Comparison of ENCODE assay signal across 8 mouse cellular contexts in genomic region chr17:71485791-71486230, GRCm38 (mm10). TPM values are rescaled to one million over a fixed set of nuclear protein-coding genes. Genes with fewer than 3 reads are reported as not detected.
A peak's percentile ranks its signal among the peaks of the same experiment; 100 is the strongest.
DNase-seq lines count a peak whose midpoint lies in the region; ATAC-seq lines count a peak whose summit lies in the region.

No protein-coding gene starts in this region.

- no peak for ATAC-seq in hindbrain, embryonic 15.5 days (ENCODE audit: low FRiP score, low read depth)
- no peak for ATAC-seq in hindbrain, embryonic 16.5 days
- peak; percentile 60 for ATAC-seq in erythroblast, adult 5-6 weeks (replicated peaks; ENCODE audit: low FRiP score, poor library complexity, severe bottlenecking)
- peak; percentile 47; the same call in 1 of the 2 replicates for ATAC-seq in lung, embryonic 15.5 days (ENCODE audit: borderline replicate concordance, extremely low read depth, low FRiP score, low TSS enrichment)

- peak overlapping the region; percentile 13; the same call in 1 of the 2 replicates for H3K4me2 ChIP-seq in hindbrain, embryonic 15.5 days
- no peak overlapping the region for H3K4me2 ChIP-seq in hindbrain, embryonic 16.5 days (ENCODE audit: low read length)
- H3K4me2 ChIP-seq in lung, embryonic 15.5 days, result peak overlapping the region; percentile 44

- no peak overlapping the region for H3K9ac ChIP-seq in hindbrain, embryonic 15.5 days
- H3K9ac ChIP-seq in hindbrain, embryonic 16.5 days (ENCODE audit: low read depth, low read length), result no peak overlapping the region
- peak overlapping the region; percentile 16; the same call in 1 of the 2 replicates for H3K9ac ChIP-seq in lung, embryonic 15.5 days

- H3K4me1 ChIP-seq in hindbrain, embryonic 15.5 days (replicated peaks), result 0 out of 2 replicates have a peak, but pooled peaks cover 5% of the 10 kb centered on the region
- no peaks in the 10 kb centered on the region for H3K4me1 ChIP-seq in hindbrain, embryonic 16.5 days (ENCODE audit: control insufficient read depth, insufficient read depth, low read depth, low read length)
- peaks cover 14% of the 10 kb centered on the region; the same call in 1 of the 2 replicates for H3K4me1 ChIP-seq in lung, embryonic 15.5 days

- DNase-seq in kidney, adult 18-20 months, result peak; percentile 53
- DNase-seq in spleen, postnatal 4 days (ENCODE audit: low spot score in 2 of 2), result peak; percentile 36 to 70
- DNase-seq in adipocyte (ENCODE audit: low spot score), result no peak
- DNase-seq in left cerebral cortex, postnatal 14 days (ENCODE audit: low spot score in 2 of 2), result no peak

- intact Hi-C loops in left cerebral cortex, postnatal 14 days (cut with DNase I), result no loop called here

- H3K4me3 ChIP-seq in hindbrain, embryonic 15.5 days, result no peak overlapping the region
- H3K4me3 ChIP-seq in hindbrain, embryonic 16.5 days (ENCODE audit: low read length), result no peak overlapping the region
- H3K4me3 ChIP-seq in lung, embryonic 15.5 days, result peak overlapping the region; percentile 5

- 0 out of 2 replicates have a peak overlapping the region, but pooled peaks have one; percentile 34 for H3K27ac ChIP-seq in hindbrain, embryonic 15.5 days (replicated peaks)
- no peak overlapping the region for H3K27ac ChIP-seq in hindbrain, embryonic 16.5 days (ENCODE audit: low read depth, low read length)
- peak overlapping the region; percentile 65 for H3K27ac ChIP-seq in lung, embryonic 15.5 days

- no peaks in the 10 kb centered on the region for H3K9me3 ChIP-seq in hindbrain, embryonic 15.5 days
- no peaks in the 10 kb centered on the region for H3K9me3 ChIP-seq in hindbrain, embryonic 16.5 days (ENCODE audit: control insufficient read depth, low read length)
- H3K9me3 ChIP-seq in lung, embryonic 15.5 days, result no peaks in the 10 kb centered on the region

- no peaks in the 10 kb centered on the region for H3K27me3 ChIP-seq in hindbrain, embryonic 15.5 days
- no peaks in the 10 kb centered on the region for H3K27me3 ChIP-seq in hindbrain, embryonic 16.5 days (replicated peaks; ENCODE audit: control insufficient read depth, insufficient read depth, low read length)
- H3K27me3 ChIP-seq in lung, embryonic 15.5 days, result no peaks in the 10 kb centered on the region

- WGBS in hindbrain, embryonic 15.5 days, result 57% methylated on average over 12 of the region's 12 CpGs
- WGBS in hindbrain, embryonic 16.5 days, result 63% methylated on average over 12 of the region's 12 CpGs
- 46% methylated on average over 12 of the region's 12 CpGs for WGBS in lung, embryonic 15.5 days

- no peaks in the 10 kb centered on the region for H3K36me3 ChIP-seq in hindbrain, embryonic 15.5 days
- no peaks in the 10 kb centered on the region for H3K36me3 ChIP-seq in hindbrain, embryonic 16.5 days (ENCODE audit: control insufficient read depth, insufficient read depth, low read length)
- H3K36me3 ChIP-seq in lung, embryonic 15.5 days, result no peaks in the 10 kb centered on the region

RNA-seq across cellular contexts. Expression of gene Smchd1, which starts 10.7 kb away (rescaled TPM):
- polyA plus RNA-seq in hindbrain, embryonic 15.5 days (2015; fragmentation: Nextera tagmentation; extraction: Ambion mirVana), result 44.0 and 48.9 TPM in 2 replicates
- polyA plus RNA-seq in hindbrain, embryonic 16.5 days (2015; fragmentation: Nextera tagmentation; extraction: Ambion mirVana), result 34.6 and 38.0 TPM in 2 replicates
- total RNA-seq in erythroblast, adult 5-6 weeks (2015; ENCODE audit: low replicate concordance), result 49.4 and 60.6 TPM in 2 replicates
- 51.0 and 65.6 TPM in 2 replicates for total RNA-seq in erythroblast, adult 5-6 weeks (2017; ENCODE audit: low replicate concordance)
- polyA plus RNA-seq in lung, embryonic 15.5 days (2015; fragmentation: Nextera tagmentation; extraction: Ambion mirVana), result 62.4 and 68.3 TPM in 2 replicates
- total RNA-seq in left cerebral cortex, postnatal 14 days (2021), result 10 to 100 TPM; 27.3 to 28.5 TPM

RNA-seq across cellular contexts. Expression of gene Gm4707, which starts 26.1 kb away (rescaled TPM):
- polyA plus RNA-seq in hindbrain, embryonic 15.5 days (2015; fragmentation: Nextera tagmentation; extraction: Ambion mirVana), result 2.7 and 3.9 TPM in 2 replicates
- polyA plus RNA-seq in hindbrain, embryonic 16.5 days (2015; fragmentation: Nextera tagmentation; extraction: Ambion mirVana), result 2.7 and 3.1 TPM in 2 replicates
- total RNA-seq in erythroblast, adult 5-6 weeks (2015; ENCODE audit: low replicate concordance), result 1.9 TPM in 1 of 2 replicates, not detected in the other
- total RNA-seq in erythroblast, adult 5-6 weeks (2017; ENCODE audit: low replicate concordance), result 1.3 and 1.4 TPM in 2 replicates
- polyA plus RNA-seq in lung, embryonic 15.5 days (2015; fragmentation: Nextera tagmentation; extraction: Ambion mirVana), result 2.9 and 3.9 TPM in 2 replicates
- 1 to 10 TPM; 1.3 to 2.0 TPM for total RNA-seq in left cerebral cortex, postnatal 14 days (2021)

RNA-seq across cellular contexts. Expression of gene Ndc80, which starts 40.8 kb away (rescaled TPM):
- 8.1 and 9.9 TPM in 2 replicates for polyA plus RNA-seq in hindbrain, embryonic 15.5 days (2015; fragmentation: Nextera tagmentation; extraction: Ambion mirVana)
- 7.8 and 9.1 TPM in 2 replicates for polyA plus RNA-seq in hindbrain, embryonic 16.5 days (2015; fragmentation: Nextera tagmentation; extraction: Ambion mirVana)
- total RNA-seq in erythroblast, adult 5-6 weeks (2015; ENCODE audit: low replicate concordance), result 29.5 and 32.9 TPM in 2 replicates
- 39.2 and 56.2 TPM in 2 replicates for total RNA-seq in erythroblast, adult 5-6 weeks (2017; ENCODE audit: low replicate concordance)
- polyA plus RNA-seq in lung, embryonic 15.5 days (2015; fragmentation: Nextera tagmentation; extraction: Ambion mirVana), result 57.4 and 59.4 TPM in 2 replicates
- total RNA-seq in left cerebral cortex, postnatal 14 days (2021), result 1 to 10 TPM; 1.0 to 1.3 TPM

Comparison
In these comparisons a context has a peak if more than half of its experiments do, and no peak if none do; other contexts are left out.
1. ATAC-seq: peak in erythroblast, adult 5-6 weeks (single experiment) and lung, embryonic 15.5 days (single experiment); none in hindbrain, embryonic 15.5 days (single experiment) and hindbrain, embryonic 16.5 days (single experiment).
2. DNase-seq: peak in kidney, adult 18-20 months (single experiment) and spleen, postnatal 4 days (2 of 2); none in adipocyte (single experiment) and left cerebral cortex, postnatal 14 days (0 of 2).